Mouse (Mus musculus): ENCODE measurements around the gene Aldh3b2. TPM values are rescaled to one million over a fixed set of nuclear protein-coding genes. Genes with fewer than 3 reads are reported as not detected.

The Aldh3b2 gene
- total RNA-seq, 2 experiments from 2014 or later = 0.50 to 0.99 TPM

- ATAC-seq (replicated peaks; ENCODE audit: low FRiP score, low TSS enrichment, poor library complexity, severe bottlenecking) = peak; percentile 66
These were observed 8.2 kb downstream of the Aldh3b2 start for GRCm38 (mm10) chr19:3980309-3980708.

- no peak for ATAC-seq (replicated peaks; ENCODE audit: low FRiP score, low TSS enrichment, poor library complexity, severe bottlenecking)
These were observed 8.8 kb downstream of the Aldh3b2 start for GRCm38 (mm10) chr19:3980917-3981316.

- ATAC-seq (replicated peaks; ENCODE audit: low FRiP score, low TSS enrichment, poor library complexity, severe bottlenecking) = no peak
These were observed 11.5 kb downstream of the Aldh3b2 start for GRCm38 (mm10) chr19:3983527-3984200.

GRCm38 (mm10) chr19:3985261-3985681 lies 13.1 kb downstream of the Aldh3b2 start:
- no peak for ATAC-seq (replicated peaks; ENCODE audit: low FRiP score, low TSS enrichment, poor library complexity, severe bottlenecking)

- ATAC-seq (replicated peaks; ENCODE audit: low FRiP score, low TSS enrichment, poor library complexity, severe bottlenecking) = peak; percentile 51
These were observed 14.2 kb downstream of the Aldh3b2 start, which contains the start of gene Acy3 for GRCm38 (mm10) chr19:3986334-3986733. Gene Acy3, plus strand, starts transcription at chr19:3986570.

GRCm38 (mm10) chr19:3988066-3988465 lies 15.9 kb downstream of the Aldh3b2 start:
- no peak for ATAC-seq (replicated peaks; ENCODE audit: low FRiP score, low TSS enrichment, poor library complexity, severe bottlenecking)

- ATAC-seq (replicated peaks; ENCODE audit: low FRiP score, low TSS enrichment, poor library complexity, severe bottlenecking) = no peak
These were observed 16.6 kb downstream of the Aldh3b2 start for GRCm38 (mm10) chr19:3988750-3989149.

GRCm38 (mm10) chr19:3990804-3991203 lies 18.7 kb downstream of the Aldh3b2 start:
- ATAC-seq (replicated peaks; ENCODE audit: low FRiP score, low TSS enrichment, poor library complexity, severe bottlenecking) = no peak

GRCm38 (mm10) chr19:3991562-3991961 lies 19.4 kb downstream of the Aldh3b2 start:
- ATAC-seq (replicated peaks; ENCODE audit: low FRiP score, low TSS enrichment, poor library complexity, severe bottlenecking) = no peak

GRCm38 (mm10) chr19:3991966-3992365 lies 19.8 kb downstream of the Aldh3b2 start:
- no peak for ATAC-seq (replicated peaks; ENCODE audit: low FRiP score, low TSS enrichment, poor library complexity, severe bottlenecking)

- no peak for ATAC-seq (replicated peaks; ENCODE audit: low FRiP score, low TSS enrichment, poor library complexity, severe bottlenecking)
These were observed 20.3 kb downstream of the Aldh3b2 start, which contains the start of gene Tbx10 for GRCm38 (mm10) chr19:3992416-3992815. Gene Tbx10, plus strand, starts transcription at chr19:3992752.

GRCm38 (mm10) chr19:3994932-3995331 lies 22.8 kb downstream of the Aldh3b2 start:
- ATAC-seq (replicated peaks; ENCODE audit: low FRiP score, low TSS enrichment, poor library complexity, severe bottlenecking) = no peak

- no peak for ATAC-seq (replicated peaks; ENCODE audit: low FRiP score, low TSS enrichment, poor library complexity, severe bottlenecking)
These were observed 23.4 kb downstream of the Aldh3b2 start for GRCm38 (mm10) chr19:3995505-3995904.

GRCm38 (mm10) chr19:3996106-3996505 lies 24.0 kb downstream of the Aldh3b2 start:
- no peak for ATAC-seq (replicated peaks; ENCODE audit: low FRiP score, low TSS enrichment, poor library complexity, severe bottlenecking)

- ATAC-seq (replicated peaks; ENCODE audit: low FRiP score, low TSS enrichment, poor library complexity, severe bottlenecking) = no peak
These were observed 24.6 kb downstream of the Aldh3b2 start for GRCm38 (mm10) chr19:3996747-3997146.

GRCm38 (mm10) chr19:3997231-3997630 lies 25.1 kb downstream of the Aldh3b2 start:
- no peak for ATAC-seq (replicated peaks; ENCODE audit: low FRiP score, low TSS enrichment, poor library complexity, severe bottlenecking)

GRCm38 (mm10) chr19:3998335-3998734 lies 26.2 kb downstream of the Aldh3b2 start:
- no peak for ATAC-seq (replicated peaks; ENCODE audit: low FRiP score, low TSS enrichment, poor library complexity, severe bottlenecking)

- no peak for ATAC-seq (replicated peaks; ENCODE audit: low FRiP score, low TSS enrichment, poor library complexity, severe bottlenecking)
These were observed 27.1 kb downstream of the Aldh3b2 start for GRCm38 (mm10) chr19:3999121-3999730.

- ATAC-seq (replicated peaks; ENCODE audit: low FRiP score, low TSS enrichment, poor library complexity, severe bottlenecking) = peak; percentile 87
These were observed 28.2 kb downstream of the Aldh3b2 start, which contains the start of the genes Nudt8 and Gm49405 for GRCm38 (mm10) chr19:4000119-4000900. Gene Nudt8, plus strand, starts transcription at chr19:4000580. Gene Gm49405, plus strand, starts transcription at chr19:4000626.

- 0 out of 2 replicates have a peak, but pooled peaks have one; percentile 13 for ATAC-seq (replicated peaks; ENCODE audit: low FRiP score, low TSS enrichment, poor library complexity, severe bottlenecking)
These were observed 28.9 kb downstream of the Aldh3b2 start for GRCm38 (mm10) chr19:4000949-4001525.
